Mouse (Mus musculus): ENCODE measurements around the gene Kifc1. TPM values are rescaled to one million over a fixed set of nuclear protein-coding genes. Genes with fewer than 3 reads are reported as not detected.

Kifc1 gene
- polyA plus RNA-seq, 1 experiment from 2014 or later, result 9.3 TPM

GRCm38 (mm10) chr17:33925406-33926116, 35.1 kb upstream of the Kifc1 start:
- 81% methylated on average over 21 of the region's 21 CpGs for WGBS

GRCm38 (mm10) chr17:33924577-33925283, 34.3 kb upstream of the Kifc1 start:
- 83% methylated on average over 10 of the region's 10 CpGs for WGBS
- Histone ChIP-seq H3K9ac (no peak overlapping the region), H3K36me3 (ENCODE audit: insufficient read depth) (peaks cover 6% of the 10 kb centered on the region; the same call in 1 of the 2 replicates), H3K4me1 (ENCODE audit: insufficient read depth) (no peaks in the 10 kb centered on the region), H3K27me3 (ENCODE audit: insufficient read depth, low read length) (no peaks in the 10 kb centered on the region), H3K27ac (ENCODE audit: low read depth) (no peak overlapping the region), H3K4me3 (ENCODE audit: low read depth, low read length) (no peak overlapping the region), H3K4me2 (no peak overlapping the region), H3K9me3 (ENCODE audit: low read depth, low read length) (no peaks in the 10 kb centered on the region)
- DNase-seq (peak; percentile 42), ATAC-seq (ENCODE audit: insufficient read depth) (no peak)
- TF ChIP-seq CTCF (IDR thresholded peaks at IDR 0.05; ENCODE audit: low read depth), result peak; percentile 65

More at GRCm38 (mm10) chr17:33925406-33926116, 35.1 kb upstream of the Kifc1 start:
- Histone ChIP-seq H3K4me3 (ENCODE audit: low read depth, low read length) (no peak overlapping the region), H3K9ac (no peak overlapping the region), H3K36me3 (ENCODE audit: insufficient read depth) (peaks cover 6% of the 10 kb centered on the region; the same call in 1 of the 2 replicates), H3K4me2 (no peak overlapping the region), H3K4me1 (ENCODE audit: insufficient read depth) (no peaks in the 10 kb centered on the region), H3K9me3 (ENCODE audit: low read depth, low read length) (no peaks in the 10 kb centered on the region), H3K27ac (ENCODE audit: low read depth) (no peak overlapping the region), H3K27me3 (ENCODE audit: insufficient read depth, low read length) (no peaks in the 10 kb centered on the region)
- 0 out of 2 replicates have a peak, but pooled peaks have one; percentile 15 for TF ChIP-seq CTCF (IDR thresholded peaks at IDR 0.05; ENCODE audit: low read depth)
- DNase-seq (no peak), ATAC-seq (ENCODE audit: insufficient read depth) (no peak)

GRCm38 (mm10) chr17:33921361-33921760, 30.9 kb upstream of the Kifc1 start:
- Histone ChIP-seq H3K9ac (no peak overlapping the region), H3K4me1 (ENCODE audit: insufficient read depth) (peaks cover 5% of the 10 kb centered on the region; the same call in 1 of the 2 replicates), H3K9me3 (ENCODE audit: low read depth, low read length) (no peaks in the 10 kb centered on the region), H3K27ac (ENCODE audit: low read depth) (no peak overlapping the region), H3K27me3 (ENCODE audit: insufficient read depth, low read length) (no peaks in the 10 kb centered on the region), H3K4me3 (ENCODE audit: low read depth, low read length) (no peak overlapping the region), H3K36me3 (ENCODE audit: insufficient read depth) (peaks cover 20% of the 10 kb centered on the region; the same call in 1 of the 2 replicates), H3K4me2 (no peak overlapping the region)
- TF ChIP-seq CTCF (IDR thresholded peaks at IDR 0.05; ENCODE audit: low read depth), result no peak
- ATAC-seq (ENCODE audit: insufficient read depth), result no peak
- DNase-seq, result no peak
- 79% methylated on average over 7 of the region's 7 CpGs for WGBS

- Histone ChIP-seq H3K9me3 (ENCODE audit: low read depth, low read length) (no peaks in the 10 kb centered on the region), H3K4me1 (ENCODE audit: insufficient read depth) (peaks cover 5% of the 10 kb centered on the region; the same call in 1 of the 2 replicates), H3K27me3 (ENCODE audit: insufficient read depth, low read length) (no peaks in the 10 kb centered on the region), H3K27ac (ENCODE audit: low read depth) (peak overlapping the region; percentile 84), H3K4me2 (peak overlapping the region; percentile 100), H3K36me3 (ENCODE audit: insufficient read depth) (peaks cover 16% of the 10 kb centered on the region; the same call in 1 of the 2 replicates), H3K4me3 (ENCODE audit: low read depth, low read length) (peak overlapping the region; percentile 68), H3K9ac (peak overlapping the region; percentile 71)
- ATAC-seq (ENCODE audit: insufficient read depth) (peak; percentile 71), DNase-seq (peak; percentile 95)
- WGBS, result 1% methylated on average over 36 of the region's 36 CpGs
- TF ChIP-seq CTCF (IDR thresholded peaks at IDR 0.05; ENCODE audit: low read depth), result peak; percentile 87
Observed at GRCm38 (mm10) chr17:33920282-33921097, 30.0 kb upstream of the Kifc1 start.

- WGBS, result under 1% methylated on average over 52 of the region's 52 CpGs
Observed at GRCm38 (mm10) chr17:33919351-33920281, 29.2 kb upstream of the Kifc1 start.

More at GRCm38 (mm10) chr17:33919351-33920281, 29.2 kb upstream of the Kifc1 start:
- DNase-seq (peak; percentile 77), ATAC-seq (ENCODE audit: insufficient read depth) (peak; percentile 11; the same call in 1 of the 2 replicates)
- Histone ChIP-seq H3K4me2 (peak overlapping the region; percentile 100), H3K9me3 (ENCODE audit: low read depth, low read length) (no peaks in the 10 kb centered on the region), H3K4me1 (ENCODE audit: insufficient read depth) (peaks cover 5% of the 10 kb centered on the region; the same call in 1 of the 2 replicates), H3K4me3 (ENCODE audit: low read depth, low read length) (peak overlapping the region; percentile 68), H3K36me3 (ENCODE audit: insufficient read depth) (peaks cover 23% of the 10 kb centered on the region; the same call in 1 of the 2 replicates), H3K27me3 (ENCODE audit: insufficient read depth, low read length) (no peaks in the 10 kb centered on the region), H3K9ac (peak overlapping the region; percentile 71), H3K27ac (ENCODE audit: low read depth) (peak overlapping the region; percentile 84)
- TF ChIP-seq CTCF (IDR thresholded peaks at IDR 0.05; ENCODE audit: low read depth), result peak; percentile 24; the same call in 1 of the 2 replicates
